Mouse (Mus musculus): Measurements from ENCODE around the gene Rarg.

Gene Rarg

DNA sequence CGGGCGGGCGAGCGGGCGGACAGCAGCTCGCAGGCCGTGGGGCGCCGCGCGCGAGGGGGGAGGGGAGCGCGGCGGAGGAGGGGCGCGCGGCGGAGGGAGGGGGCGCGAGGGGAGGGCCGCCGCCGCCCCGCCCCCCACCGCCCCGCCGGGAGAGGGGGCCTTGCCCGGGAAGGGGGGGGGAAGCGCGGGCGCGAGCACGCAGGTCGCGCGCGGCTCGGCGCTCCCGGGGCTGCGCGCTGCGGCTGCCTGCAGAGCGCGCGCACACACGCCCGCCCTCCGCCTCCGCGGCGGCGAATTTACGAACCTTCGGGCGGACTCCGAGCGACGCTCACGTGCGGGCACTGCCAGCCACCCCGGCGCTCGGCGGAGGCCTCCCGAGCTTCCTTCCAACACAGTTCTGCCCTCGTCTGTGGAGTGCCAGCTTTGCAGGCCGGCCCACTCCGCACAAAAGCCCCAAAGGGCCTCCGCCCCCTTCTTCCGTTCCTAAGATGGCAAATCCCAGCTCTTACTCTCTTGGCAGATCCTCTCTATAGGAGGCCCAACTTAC lies 53.4 kb downstream of the Rarg start:
- peak; percentile 79 for DNase-seq

DNA sequence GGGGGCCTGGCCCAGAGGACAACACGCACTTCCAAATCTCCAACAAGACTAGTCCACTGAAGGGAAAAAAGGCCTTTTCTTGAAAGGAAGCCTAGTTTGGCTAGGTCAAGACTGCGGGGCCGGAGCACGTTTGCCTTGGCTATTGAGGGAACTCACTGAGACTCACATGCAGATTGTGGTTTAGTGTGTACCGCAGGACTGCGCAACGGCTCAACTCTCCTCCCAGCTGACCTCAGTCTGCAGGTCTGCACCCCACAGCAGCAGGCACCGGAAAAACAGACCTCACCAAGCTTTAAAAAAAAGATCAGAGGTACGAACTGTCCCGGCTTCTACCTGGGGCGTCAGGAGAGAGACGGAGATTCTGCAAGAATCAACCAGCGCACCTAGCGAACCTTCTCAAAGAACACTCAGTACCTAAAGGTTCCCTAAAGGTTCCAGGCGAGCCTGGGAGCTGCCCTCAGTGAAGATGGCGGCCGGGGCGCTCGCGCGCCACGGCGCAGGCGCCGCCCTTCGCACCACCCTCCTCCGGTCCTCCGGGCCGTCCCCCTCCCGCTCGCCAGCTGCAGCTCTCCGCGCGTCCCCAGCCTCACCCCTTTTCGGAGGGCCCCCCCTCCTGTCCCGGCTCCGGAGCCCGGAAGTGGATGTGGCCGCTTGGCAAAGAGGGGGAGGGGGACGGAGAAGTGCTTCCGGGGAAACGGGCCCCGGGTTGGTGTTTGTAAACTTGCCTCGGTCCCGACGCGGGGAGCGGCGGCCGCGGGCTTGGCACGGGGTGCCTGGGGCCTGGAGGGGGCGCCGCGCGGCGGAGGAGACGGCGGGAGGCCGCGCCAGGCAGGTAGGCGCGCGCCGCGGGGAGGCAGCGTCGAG lies 54.1 kb downstream of the Rarg start, which contains the start of gene Zfp740:
Gene Zfp740, plus strand, starts transcription at position 279 of the 864 bp plus-strand sequence.
- peak; percentile 97 for DNase-seq

DNA sequence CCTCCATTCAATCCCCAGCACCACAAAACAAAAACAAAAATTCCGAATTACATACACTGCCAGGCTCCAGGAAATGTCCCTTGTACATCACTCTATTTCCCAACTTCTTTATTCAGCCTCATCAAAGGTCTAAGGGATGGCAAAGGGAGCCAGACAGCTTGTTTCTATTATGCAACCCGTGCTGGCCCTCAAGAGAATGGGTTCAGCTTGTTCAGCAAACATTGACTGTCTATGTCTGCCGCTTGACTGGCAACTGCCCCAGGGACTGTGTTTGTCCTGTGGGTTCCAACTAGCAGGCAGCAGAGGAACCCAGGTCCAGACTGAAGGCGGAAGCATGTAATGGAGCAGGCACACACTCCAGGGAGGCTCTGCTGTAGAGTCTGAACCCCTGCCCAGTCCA lies 58.5 kb downstream of the Rarg start:
- no peak for DNase-seq

DNA sequence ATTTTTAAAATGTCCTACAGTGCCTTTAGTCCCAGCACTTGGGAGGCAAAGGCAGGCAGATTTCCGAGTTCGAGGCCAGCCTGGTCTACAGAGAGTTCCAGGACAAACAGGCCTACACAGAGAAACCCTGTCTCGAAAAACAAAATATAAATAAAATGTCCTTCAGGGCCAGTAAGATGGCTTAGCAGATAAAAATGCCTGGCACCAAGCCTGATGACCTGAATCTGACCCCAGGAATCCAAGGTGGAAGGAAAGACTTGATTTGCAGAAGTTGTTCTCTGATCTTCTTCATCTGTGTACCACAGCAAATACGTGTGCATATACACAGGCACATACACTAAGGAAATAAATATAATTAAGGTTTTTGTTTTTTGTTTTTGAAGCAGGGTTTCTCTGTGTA lies 61.9 kb downstream of the Rarg start:
- no peak for DNase-seq

DNA sequence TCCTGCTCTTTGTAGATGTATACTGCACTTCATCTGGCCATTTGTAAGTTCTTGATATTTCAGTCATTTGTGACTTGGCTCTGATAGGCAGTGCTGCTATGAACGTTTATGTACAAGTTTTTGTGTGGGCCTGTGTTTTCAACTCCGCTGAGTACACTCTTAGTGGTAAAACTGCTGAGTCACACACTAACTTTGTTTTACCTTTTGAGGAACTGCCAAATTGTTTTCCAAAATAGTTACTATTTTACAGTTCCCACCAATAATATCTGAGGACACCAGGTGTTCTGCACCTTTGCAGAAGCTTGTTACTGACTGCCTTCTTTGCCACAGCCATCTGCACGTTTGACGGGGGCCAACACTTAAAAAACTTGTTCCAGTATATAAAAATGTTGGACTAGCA lies 62.9 kb downstream of the Rarg start:
- DNase-seq = no peak

DNA sequence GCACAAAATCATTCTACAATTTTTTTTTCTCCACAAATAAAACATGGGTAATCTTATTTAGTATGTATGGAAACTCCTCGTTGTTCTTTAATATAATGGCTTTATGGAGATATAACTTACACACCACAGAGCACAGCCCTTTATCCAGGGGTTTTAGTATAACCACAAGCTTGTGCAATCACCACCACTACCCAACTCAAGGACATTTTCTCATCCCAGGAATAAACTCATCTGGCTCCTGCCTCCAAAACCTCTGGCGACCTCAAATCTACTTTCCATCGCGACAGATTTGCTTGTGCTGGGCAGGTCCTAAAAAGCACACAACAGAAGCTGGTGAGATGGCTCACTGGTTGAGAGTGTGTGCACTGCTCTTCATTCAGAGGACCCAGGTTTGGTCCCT lies 63.7 kb downstream of the Rarg start:
- DNase-seq = no peak

DNA sequence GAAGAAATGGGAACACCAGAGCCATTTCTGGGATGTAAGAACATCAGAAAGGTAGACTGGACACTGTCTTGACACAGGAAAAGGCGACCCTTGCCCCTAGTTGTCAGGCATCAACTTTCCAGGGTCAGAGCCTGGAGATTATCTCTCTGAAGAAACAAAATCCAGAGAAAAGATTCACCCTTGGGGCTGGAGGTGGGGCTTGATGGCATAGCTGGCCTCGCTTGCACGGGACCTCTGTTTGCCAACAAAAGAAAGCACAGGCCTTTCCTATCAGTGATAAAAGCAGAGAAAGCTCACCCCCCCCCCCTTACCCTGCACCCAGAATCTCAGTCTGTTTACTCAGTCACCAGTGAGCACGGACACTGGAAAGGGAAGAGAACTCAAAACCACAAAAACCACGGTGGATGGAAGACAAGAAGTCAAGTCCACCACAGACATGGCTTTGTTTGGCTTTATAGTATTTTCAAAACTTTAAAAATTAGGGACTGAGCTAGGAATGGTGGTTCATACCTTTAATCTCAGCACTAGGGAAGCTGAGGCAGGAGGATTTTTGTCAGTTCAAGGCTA lies 64.4 kb downstream of the Rarg start:
- DNase-seq = no peak

DNA sequence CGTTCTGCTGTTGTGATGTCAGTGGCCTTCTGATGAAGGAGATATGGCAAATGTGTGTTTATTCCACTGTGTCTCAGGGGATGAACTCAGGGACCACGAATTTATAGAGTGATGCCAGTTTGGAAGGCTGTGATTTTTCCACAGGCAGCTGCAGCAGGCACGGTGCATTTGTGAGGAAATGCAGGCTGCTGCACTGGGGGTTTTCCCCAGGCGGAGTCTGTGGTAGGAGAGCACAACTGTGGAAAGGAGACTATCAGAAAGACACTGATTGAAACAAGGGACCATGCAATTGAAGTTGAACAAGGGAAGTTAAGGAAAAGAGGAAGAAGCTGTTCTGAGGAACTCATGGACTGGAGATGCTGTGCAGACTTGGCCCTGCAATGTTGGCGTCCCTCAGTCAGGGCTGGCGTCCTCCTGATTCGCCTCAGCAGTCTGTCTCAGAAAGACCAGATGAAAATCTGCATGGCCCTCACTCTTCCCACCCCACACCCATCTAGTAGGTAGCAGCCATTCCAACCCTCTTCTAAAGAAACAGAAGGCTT lies 65.0 kb downstream of the Rarg start:
- DNase-seq = no peak

DNA sequence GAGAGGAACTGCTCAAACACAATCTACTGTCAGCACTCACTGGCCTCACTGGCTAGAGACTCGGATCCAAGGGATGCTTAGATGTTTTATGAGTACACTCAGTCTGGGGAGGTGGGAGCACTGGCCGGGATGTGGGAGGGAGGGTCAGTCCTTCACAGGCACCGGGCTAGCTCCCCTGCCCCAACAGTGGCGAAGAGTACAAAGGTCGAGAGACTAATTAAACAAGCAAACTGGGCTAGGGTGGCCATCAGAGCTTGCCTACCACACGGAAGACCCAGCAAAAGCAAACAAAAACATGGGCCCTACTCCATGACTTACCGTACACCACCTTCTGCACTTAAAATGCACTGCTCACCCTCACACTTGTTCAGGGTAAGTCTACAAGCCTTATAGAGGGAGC lies 65.6 kb downstream of the Rarg start:
- no peak for DNase-seq

DNA sequence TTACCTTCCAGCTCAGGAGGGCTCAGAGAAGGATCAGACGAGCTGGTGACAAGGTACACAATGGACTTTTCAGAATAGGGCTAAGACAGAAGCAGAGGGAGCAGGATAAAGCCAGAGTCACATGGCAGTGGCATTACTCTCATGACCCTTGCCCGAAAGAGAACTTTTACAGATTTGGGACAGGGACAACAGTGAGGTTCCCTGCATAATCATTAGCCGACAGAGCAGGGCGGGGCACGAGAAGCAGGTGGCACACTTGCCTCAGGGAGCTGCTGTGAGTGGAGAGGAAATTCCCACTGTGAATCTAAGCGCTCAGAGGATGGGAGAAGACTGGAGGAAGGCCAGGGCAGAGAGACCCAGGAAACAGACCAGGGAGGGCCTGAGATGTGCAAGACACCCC lies 68.4 kb downstream of the Rarg start:
- no peak for DNase-seq

DNA sequence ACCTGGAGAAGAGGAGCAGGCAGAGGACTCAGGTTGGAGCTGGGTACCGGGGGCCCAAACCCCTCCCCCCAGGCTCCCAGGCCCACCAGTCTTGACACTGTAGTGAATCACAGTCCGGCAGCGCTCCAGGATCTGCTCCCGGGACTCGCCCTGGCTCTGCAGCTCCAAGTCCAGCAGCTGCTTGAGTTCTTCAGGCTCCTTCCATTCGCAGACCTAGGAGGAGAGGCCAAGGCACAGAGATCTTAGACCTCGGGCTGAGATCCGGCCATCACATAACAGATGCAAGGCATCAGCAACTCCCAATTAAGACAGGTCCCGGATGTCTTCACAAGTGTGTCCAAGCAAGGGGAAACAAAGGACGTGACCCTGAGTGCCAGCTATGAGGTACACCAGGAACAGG lies 69.2 kb downstream of the Rarg start:
- DNase-seq = no peak

DNA sequence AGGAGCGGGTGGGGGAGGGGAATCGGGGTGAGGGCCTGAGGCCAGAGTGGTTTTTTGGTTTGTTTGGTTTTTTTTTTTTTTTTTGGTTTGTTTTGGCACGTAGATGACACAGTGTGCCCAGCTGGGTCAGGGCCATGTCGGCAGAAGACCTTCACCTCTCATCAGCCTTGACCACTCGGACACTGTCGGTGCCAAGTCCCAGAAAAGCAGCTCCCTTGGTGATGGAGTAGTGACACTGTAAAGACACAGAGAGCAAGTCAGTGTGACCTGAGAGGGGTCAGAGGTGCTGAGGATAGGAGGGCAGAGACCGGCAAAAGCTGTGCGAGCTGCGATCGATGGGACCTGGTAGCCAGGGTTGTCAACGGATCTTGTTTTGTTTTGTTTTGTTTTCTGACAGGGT lies 71.1 kb downstream of the Rarg start:
- no peak for DNase-seq

Measured in cerebellum, adult 9-11 months (tissue).